Mouse (Mus musculus) adipocyte (in vitro differentiated cells): ENCODE data around the gene Arhgap35.

Experiments
- DNase-seq: peaks from one replicate; pipeline ENCODE4 v3.0.0-alpha.2; 2016; ENCODE audit warnings: low spot score

Gene Arhgap35

GRCm38 (mm10) chr7:16604141-16604540, 10.7 kb downstream of the Arhgap35 start:
- no peak for DNase-seq

DNA sequence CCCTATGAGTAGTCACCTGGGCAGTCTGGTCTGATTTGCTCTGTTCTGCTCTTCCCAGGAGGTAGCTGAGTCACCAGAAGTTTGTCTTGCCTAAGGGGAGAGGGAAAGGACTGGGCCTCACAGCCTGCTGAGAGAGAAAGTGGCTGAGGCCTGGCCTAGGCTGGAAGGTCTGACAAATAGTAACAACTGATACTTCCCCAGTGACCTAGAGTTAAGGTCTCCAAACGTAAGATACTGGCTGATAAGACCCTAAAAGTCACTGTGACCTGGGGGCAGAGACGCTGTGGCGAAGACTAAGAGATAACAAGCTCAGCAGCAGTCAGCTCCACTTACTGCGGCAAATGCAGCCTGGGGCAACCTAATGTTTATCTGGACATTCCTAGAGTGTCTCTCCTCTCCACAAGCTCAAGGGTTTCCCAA, 13.1 kb downstream of the Arhgap35 start:
- DNase-seq, result no peak

GRCm38 (mm10) chr7:16599006-16599405, 15.8 kb downstream of the Arhgap35 start:
- DNase-seq, result no peak

GRCm38 (mm10) chr7:16591292-16591691, 23.5 kb downstream of the Arhgap35 start:
- no peak for DNase-seq

- no peak for DNase-seq
Observed at GRCm38 (mm10) chr7:16587649-16588048, 27.1 kb downstream of the Arhgap35 start.

- no peak for DNase-seq
Observed at GRCm38 (mm10) chr7:16584384-16584783, 30.4 kb downstream of the Arhgap35 start.

DNA sequence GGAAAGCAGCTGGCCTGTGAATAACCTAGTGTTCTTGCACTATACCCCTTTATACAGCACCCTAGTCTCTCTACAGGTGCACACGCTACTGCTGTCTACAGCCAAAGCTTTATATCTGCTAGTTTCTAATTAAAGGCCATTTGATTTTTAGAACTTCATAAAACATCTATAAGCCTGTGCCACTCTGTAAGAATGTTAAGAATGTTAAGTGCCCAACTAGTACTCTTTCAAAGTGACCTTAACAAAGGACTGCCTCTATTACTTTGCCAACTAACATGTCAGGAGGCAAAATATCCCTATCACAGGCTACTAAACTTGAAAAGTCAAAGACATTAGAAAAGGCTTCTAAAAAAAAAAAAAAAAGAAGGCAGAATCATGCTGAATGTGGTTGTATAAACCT, 31.0 kb downstream of the Arhgap35 start:
- no peak for DNase-seq

DNA sequence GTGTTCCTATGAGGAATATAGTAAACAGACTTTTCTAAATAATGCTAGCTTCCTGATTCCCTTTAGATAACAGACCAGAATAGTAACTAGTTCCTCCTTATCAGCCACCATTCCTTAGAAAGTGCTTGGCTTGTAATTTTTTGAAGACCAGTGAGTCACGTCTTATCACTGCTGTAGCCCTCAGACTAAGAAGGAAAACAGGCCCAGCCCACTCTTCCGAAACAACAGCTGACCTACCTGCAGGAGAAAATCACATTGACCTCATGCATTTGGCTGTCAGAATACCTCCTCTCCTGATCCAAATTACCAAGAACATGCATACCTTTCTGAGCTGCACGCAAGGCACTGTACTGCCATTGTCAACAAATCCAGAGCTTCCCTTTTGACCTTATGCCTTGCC, 32.5 kb downstream of the Arhgap35 start:
- DNase-seq, result no peak

- peak; percentile 5 for DNase-seq
Observed at GRCm38 (mm10) chr7:16581276-16582100, 33.3 kb downstream of the Arhgap35 start.

DNA sequence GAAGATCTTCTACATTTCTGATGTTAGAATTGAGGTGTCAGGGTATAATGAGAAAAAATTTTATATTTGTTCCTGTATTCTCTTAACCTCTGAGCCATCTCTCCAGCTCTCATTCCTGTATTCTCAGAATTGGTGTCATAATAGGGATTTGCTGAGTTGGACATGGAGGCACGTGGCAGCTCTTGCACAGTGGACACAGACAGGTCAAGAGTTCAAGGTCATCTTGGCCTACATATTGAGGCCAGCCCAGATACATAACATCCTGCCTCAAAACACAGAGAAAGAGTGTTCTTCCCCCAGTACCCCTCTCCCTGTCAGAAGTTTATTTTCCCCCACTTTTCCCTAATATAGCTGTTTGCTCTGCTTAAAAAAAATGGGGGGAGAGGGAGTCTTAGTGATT, 38.1 kb downstream of the Arhgap35 start:
- no peak for DNase-seq

DNA sequence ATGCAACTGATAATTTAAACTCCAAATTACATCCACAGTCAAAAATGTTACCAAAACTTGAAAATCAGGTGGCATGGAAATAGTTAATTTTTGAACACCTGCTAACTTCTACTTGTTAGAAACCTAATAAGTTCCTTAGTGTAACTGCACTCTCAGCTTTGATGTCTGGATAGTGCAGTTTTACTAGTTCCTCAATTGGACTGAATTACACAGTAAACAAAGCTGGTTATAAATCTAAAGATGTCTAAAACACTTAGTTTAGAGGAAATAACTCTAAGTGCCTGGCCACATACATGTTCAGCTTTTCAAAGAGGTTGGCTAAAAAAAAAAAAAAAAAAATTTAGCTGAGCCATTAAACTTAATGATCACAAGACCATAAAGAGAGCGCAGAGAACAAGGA, 43.6 kb downstream of the Arhgap35 start:
- DNase-seq, result no peak

DNA sequence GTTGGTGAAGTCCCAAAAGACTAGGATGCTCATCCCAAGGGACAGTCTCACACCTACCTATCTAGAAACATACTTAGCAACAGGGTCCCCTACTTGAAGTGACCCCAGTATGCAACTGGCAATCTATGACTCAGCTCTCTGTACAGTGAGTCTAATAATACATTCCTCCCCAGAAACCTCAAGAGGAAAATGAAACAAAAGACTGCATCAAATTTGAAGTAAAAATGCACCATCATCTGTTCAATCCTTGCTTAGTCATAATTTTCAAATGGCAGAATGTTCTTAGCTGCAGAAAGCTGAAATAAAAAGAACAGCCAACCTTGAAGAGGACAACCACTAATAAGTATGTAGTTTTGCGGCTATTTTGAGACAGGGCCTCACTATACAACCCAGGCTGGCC, 44.1 kb downstream of the Arhgap35 start:
- no peak for DNase-seq

- DNase-seq, result no peak
Observed at GRCm38 (mm10) chr7:16564491-16564890, 50.3 kb downstream of the Arhgap35 start.

GRCm38 (mm10) chr7:16557783-16558538, 56.8 kb downstream of the Arhgap35 start:
- no peak for DNase-seq

GRCm38 (mm10) chr7:16557251-16557650, 57.5 kb downstream of the Arhgap35 start:
- DNase-seq, result no peak

GRCm38 (mm10) chr7:16554215-16554614, 60.6 kb downstream of the Arhgap35 start:
- DNase-seq, result no peak

GRCm38 (mm10) chr7:16551581-16551980, 63.2 kb downstream of the Arhgap35 start:
- no peak for DNase-seq

DNA sequence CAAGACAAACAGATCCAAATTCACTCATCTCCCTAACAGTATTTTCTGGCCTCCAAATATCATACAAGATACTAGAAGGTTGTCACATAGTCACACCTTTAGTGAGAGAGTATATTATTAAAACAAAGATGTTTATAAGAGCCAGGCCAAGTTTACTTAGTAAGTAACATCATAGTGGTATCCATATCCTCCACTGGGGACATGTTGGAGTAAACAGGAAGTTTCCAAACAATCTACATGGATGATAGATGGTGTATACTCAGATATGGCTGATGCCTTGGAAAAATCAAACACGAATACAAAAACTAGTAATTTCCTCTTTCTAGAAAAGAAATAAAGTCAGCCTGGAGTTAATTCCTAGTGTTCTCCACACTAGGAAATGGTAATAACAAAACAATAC, 65.5 kb downstream of the Arhgap35 start:
- DNase-seq, result no peak

DNA sequence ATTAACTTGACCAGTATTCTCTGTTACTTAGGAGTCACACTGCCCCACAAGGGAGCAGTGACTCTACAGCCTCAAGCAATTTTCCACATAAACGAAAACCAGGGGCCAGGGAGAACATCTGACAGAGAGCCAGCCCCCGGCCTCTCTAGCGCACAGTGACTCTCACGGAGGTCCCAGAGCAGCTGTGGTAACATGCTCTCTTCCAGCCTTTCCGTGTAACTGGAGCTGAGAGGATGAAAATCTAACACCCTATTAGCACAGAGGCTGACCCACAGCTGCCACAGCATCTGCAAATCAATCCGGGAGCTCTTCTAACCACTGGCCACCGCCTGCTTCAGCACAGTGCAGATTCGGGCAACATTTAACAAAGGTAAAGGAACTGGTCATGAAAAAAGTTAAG, 70.0 kb downstream of the Arhgap35 start:
- DNase-seq, result no peak

DNA sequence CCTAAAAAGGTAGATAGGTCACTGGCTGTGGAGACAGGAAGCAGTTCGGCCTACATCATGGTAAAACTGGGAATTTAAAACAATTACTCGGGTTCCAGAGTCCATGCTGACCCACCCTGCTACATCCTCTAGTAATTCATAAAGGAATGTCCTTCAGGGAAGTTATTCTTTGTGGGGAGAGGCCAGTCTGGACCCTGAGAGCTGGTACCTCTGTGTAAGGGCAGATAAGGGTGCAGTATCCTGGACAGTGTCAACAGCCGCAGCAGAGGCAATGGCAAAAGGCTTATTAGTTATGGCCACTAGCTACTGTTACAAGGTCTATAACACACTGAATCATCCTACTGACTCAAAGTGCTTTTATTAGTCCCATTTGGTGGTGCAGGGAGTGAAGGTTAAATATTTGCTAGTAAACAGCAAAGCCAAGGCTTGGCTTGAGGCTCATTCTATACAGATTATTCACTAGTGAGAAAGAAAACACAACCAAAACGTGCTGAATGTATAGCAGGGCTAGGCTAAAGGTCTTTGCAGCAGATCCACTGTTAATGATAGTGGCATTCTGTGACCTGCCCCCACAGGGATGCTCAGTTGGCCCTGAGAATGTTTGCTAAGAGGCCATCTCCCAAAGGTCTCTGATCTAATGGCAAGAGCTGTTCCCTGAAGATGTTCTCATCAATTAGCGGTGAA, 77.4 kb downstream of the Arhgap35 start:
- DNase-seq, result no peak

- peak; percentile 42 for DNase-seq
Observed at GRCm38 (mm10) chr7:16525995-16526394, 88.8 kb downstream of the Arhgap35 start.

GRCm38 (mm10) chr7:16525448-16525847, 89.3 kb downstream of the Arhgap35 start:
- DNase-seq, result no peak

DNA sequence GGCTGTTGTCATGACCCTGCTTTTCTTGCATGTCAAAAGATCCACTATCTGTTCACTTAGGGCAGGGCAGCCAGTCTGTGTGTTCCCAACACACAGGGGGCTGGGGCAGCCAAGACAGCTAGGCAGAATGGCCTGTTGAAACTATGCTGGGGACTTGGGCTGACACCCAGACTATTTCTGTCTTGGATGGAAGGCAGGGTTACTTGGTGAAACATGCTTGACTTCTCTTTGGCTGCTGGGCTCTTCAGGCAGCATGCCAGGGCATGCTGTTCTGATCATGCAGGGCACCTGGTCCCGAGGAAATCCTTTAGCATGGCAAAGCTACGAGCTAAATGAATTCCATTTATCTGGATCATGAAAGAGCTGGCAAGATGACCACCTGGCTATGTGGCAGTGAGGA, 90.5 kb downstream of the Arhgap35 start:
- DNase-seq, result peak; percentile 47
